Mouse (Mus musculus) hematopoietic stem cell, adult 5-6 weeks (primary cell): ENCODE measurements around the gene Ccr10. TPM values are rescaled to one million over a fixed set of nuclear protein-coding genes. Genes with fewer than 3 reads are reported as not detected.
"Not testable (repeated sequence)": the region's sequence is repeated elsewhere in the genome, so short reads cannot be mapped to it uniquely, and the experiment has no call there.

Experiments used
- ATAC-seq, 2 experiments: fragments of 125-278 bp in 1 of 2; replicated peaks in 1 of 2; 2 replicates each; pipeline ENCODE4 v1.8.0; 2016 to 2017; ENCODE audit warnings: inconsistent platforms in 2 of 2, mild to moderate bottlenecking in 2 of 2, moderate number of reproducible peaks in 2 of 2, low read depth in 1 of 2, moderate TSS enrichment in 1 of 2; ENCODE audit not compliant: low FRiP score in 2 of 2, poor library complexity in 2 of 2, severe bottlenecking in 2 of 2, insufficient read depth in 1 of 2, low TSS enrichment in 1 of 2
- total RNA-seq: library from RNA; stranded (forward); fragments of 172-1452, 232-1000 nt; gene quantifications from 2 replicates; pipeline ENCODE4 v1.2.3, GENCODE M21; 2017

The Ccr10 gene
- total RNA-seq, 1 experiment from 2014 or later: not detected

DNA sequence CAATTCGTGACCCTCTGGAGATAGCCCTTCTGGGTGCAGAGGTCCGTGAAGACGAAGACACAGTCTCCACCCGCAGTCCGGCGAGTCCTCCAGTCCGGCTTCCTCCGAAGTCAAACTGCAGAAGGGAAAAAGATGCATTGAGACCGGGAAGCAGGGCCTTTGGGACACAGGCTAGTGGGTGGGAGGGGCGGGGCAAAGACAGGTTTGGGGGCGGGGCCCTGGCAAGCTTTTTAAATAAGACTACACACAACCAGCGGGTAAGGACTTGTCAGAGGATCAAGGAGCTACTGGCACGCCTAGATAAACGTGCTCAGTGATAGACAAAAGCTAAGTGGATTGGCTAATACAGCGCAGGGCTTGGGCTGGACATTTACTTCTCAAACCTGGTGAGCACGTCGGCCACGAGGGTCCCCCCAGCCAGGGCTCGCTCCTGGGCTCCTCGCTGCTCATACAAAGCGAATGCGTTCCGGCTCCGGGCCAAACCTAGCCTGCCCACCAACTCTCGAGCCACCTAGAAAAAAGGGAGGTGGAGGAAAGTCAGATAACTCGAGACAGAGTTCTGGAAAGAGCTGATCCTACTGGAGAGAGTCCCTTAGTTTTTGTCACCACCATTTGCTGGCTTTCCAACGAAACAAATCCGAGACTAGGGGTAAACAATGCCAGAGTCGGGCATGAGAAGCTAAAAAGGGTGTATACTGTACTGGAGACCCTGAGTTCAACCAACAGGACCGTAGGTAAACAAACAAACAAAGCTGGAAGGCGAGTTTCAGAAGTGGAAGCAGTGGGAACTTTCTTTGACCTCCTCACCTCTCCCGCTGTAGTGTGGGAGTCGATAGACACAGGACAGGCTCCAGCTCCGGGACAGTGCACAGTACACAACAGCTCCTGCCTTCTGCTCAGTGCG is 10.3 kb downstream of the Ccr10 start:
- ATAC-seq: no peak

GRCm38 (mm10) chr11:101164351-101164665 is 10.9 kb downstream of the Ccr10 start:
- ATAC-seq: no peak

- ATAC-seq: no peak
Observed at GRCm38 (mm10) chr11:101163476-101164350, 11.5 kb downstream of the Ccr10 start.

DNA sequence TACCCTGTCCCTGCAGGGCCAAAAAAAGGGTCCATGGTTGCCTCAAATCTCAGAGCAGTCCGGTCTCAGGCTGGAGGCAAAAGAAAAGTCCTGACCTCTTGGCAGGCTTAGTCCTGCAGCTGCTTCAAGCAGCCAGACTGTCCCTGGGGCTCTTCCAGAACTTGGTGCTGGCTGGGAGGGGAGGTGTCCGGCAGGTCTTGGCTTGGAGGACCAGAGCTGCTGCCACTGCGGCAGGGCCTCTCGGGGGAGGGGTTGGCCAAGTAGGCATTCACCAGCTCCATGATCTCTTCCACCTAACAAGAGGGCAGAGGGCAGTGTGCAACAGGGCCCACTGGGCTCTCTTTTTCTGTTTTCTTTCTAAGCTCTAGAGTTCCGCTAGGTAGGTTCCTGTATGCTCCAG is 12.5 kb downstream of the Ccr10 start:
- no peak for ATAC-seq

GRCm38 (mm10) chr11:101162301-101162700 is 12.9 kb downstream of the Ccr10 start:
- ATAC-seq: no peak

GRCm38 (mm10) chr11:101161551-101161950 is 13.7 kb downstream of the Ccr10 start:
- ATAC-seq: no peak

DNA sequence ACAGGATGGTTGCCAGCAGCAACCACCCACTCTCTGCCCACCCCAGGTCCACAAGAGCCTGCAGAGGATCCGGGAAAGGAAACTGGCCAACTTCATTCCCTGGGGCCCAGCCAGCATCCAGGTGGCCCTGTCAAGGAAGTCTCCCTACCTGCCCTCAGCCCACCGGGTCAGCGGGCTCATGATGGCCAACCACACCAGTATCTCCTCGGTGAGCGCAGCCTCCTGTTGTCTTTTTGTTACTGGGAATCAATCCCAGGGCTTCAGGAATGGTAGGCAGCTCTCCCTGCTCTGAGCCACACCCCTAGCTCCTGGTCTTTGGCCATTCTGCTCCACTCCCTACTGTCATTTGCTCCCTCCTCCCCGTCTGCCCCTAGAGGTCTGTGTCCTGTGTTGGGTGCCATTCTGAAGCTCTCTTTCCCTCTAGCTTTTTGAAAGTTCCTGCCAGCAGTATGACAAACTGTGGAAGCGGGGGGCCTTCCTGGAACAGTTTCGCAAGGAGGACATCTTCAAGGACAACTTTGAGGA is 14.2 kb downstream of the Ccr10 start:
- ATAC-seq: not testable (repeated sequence)

- ATAC-seq: not testable (repeated sequence)
Observed at GRCm38 (mm10) chr11:101160151-101160550, 15.1 kb downstream of the Ccr10 start.

DNA sequence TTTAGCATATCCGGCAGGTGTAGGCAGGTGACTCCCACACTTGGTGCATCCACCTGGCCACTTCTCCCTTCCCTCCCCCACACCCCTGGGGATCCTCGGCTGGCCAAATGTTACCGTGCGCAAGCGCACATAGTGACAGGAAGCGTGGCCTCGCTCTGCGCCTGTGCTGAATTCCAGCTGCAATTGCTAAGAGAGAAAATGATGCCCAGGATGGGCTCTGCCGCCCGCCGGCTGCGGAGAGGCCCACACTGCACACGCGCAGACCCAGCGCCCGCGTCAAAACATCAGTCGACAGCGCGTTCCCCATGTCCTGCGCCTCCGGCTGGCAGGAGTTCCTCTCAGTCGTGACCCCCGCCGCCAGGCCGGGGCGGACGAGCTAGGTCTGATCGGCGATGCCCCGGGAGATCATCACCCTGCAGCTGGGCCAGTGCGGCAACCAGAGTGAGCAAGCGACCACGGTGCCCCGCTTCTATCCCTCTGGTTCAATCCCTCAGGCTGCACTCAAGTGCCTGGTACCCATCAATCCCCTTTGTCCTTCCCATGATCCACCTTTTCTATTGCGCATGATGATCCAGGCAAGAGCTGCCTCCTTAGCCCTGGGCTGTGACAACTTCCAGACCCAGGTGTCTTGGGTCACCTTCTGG is 19.4 kb downstream of the Ccr10 start, which contains the start of gene Tubg2:
Tubg2 (plus strand) TSS at position 180 of the 644 bp plus-strand sequence.
- peak; percentile 37 to 42; a peak in 3 of 4 replicates for ATAC-seq

GRCm38 (mm10) chr11:101155151-101155550 is 20.1 kb downstream of the Ccr10 start:
- ATAC-seq: no peak

DNA sequence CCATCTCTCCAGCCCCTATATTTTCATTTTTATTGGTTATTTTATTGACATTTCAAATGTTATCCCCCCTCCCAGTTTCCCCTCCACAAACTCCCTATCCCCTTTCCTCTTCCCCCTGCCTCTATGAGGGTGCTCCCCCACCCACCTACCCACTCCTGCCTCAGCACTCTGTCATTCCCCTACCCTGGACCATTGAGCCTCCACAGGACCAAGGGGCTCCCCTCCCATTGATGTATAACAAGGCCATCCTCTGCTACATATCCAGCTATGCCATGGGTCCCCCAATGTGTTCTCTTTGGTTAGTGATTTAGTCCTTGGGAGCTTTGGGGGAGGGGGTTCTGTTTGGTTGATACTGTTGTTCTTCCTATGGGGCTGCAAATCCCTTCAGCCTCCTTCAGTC is 20.6 kb downstream of the Ccr10 start:
- no peak for ATAC-seq

DNA sequence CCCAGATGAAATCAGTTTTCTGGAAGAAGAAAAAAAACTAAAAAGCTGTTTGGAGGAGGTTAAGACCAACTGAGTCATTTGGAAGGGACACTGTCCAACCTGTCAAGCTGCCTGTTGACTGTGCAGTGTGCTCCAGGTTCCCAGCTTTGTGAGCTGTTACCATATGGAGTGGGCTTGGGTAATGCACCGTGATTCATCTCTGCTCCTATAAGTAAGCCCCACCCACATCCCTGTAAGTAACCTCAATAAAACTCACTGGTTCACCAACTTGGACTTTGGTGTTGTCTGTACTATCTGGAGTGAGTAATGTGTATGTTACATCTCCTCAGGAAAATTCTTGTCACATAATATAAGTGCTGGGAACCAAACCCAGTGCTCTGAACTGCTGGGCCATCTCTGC is 22.4 kb downstream of the Ccr10 start:
- no peak for ATAC-seq

- no peak for ATAC-seq
Observed at GRCm38 (mm10) chr11:101151063-101151462, 24.2 kb downstream of the Ccr10 start.

DNA sequence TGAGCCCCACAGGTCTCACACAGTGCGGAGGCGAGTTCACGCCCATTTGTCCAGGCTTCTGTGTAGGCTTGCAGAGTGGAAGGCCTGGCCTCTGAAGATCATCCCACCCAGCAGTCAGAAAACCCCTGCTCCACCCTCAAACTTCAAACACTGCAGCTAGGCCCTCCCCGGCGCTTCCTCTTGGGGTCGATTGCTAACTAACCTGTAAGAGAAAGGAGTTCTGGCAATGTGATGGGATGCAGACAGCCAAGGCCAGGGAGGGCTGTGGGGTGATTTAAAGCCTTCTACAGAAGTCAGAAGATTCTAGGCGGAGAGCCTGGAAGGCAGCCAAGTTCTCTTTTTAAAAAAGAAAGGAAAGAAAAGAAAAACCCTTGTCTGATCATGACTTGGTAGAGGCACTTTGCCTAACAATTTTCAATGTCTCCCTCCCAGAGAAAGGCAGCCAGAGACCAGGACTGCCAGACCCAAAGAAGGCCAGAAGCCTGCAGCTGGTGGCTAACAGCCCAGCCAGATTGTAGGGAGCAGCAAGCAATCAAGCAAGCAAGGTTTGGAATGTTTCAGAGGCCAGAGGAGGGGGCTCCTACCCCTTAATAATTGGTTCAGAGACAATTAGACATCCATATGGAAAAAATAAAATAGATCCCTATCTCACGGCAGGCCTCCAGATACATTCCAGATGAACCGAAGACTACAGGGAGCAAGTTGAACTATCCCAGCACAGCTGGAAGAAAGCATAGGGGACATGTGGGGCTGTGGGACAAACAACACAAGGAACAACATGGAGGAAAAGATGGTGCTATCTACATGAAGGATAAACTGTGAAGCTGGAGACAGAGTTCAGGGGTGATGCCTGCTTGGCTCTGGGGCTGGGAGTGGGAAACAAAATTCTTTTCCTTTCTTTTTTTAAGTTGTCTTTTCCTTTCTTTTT is 25.8 kb downstream of the Ccr10 start:
- ATAC-seq: peak; percentile 27 to 36; a peak in 1 of 4 replicates

DNA sequence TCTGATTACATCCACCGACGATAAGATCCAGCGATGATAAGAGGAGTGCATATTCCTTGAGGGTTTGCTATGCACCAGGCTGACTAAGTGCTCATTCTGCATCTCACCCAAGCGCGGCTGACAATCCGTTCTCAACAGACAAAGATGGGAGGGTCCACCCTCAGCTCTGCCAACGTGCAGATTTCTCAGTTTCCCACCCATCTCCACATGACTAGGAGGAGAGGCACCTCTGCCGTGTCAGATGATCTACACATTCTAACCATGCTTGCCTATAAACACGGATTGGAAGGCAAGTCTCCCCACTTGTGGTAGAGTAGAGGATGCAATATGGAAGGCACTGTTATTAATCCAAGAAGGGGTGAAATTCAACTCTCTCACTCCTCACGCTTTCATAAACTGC is 26.5 kb downstream of the Ccr10 start:
- ATAC-seq: no peak

GRCm38 (mm10) chr11:101146377-101146776 is 28.9 kb downstream of the Ccr10 start:
- ATAC-seq: no peak
